Mouse (Mus musculus) myocyte (in vitro differentiated cells): ENCODE data around the gene Agrn. TPM values are rescaled to one million over a fixed set of nuclear protein-coding genes. Genes with fewer than 3 reads are reported as not detected.

ENCODE experiments used
- H3K27me3 ChIP-seq: one replicate; pipeline ENCODE4 v1.6.1; 2011; ENCODE audit not compliant: control insufficient read depth, insufficient read depth, insufficient read length
- H3K36me3 ChIP-seq: one replicate; pipeline ENCODE4 v1.6.1; 2011; ENCODE audit not compliant: control insufficient read depth, insufficient read depth
- H3K4me2 ChIP-seq: one replicate; pipeline ENCODE4 v1.6.1; 2011; ENCODE audit warnings: low read depth, control low read depth
- H3K4me3 ChIP-seq: one replicate; pipeline ENCODE4 v1.5.1; 2011; ENCODE audit warnings: mild to moderate bottlenecking, control low read depth, moderate library complexity
- H3K79me2 ChIP-seq: one replicate; pipeline ENCODE4 v1.6.1; 2011; ENCODE audit not compliant: control insufficient read depth, insufficient read depth
- H3ac ChIP-seq: one replicate; pipeline ENCODE4 v1.6.1; 2011; ENCODE audit not compliant: control insufficient read depth, insufficient read length
- CEBPB ChIP-seq: IDR thresholded peaks from 2 replicates; pipeline ENCODE4 v1.6.1; 2011; ENCODE audit warnings: mild to moderate bottlenecking, moderate library complexity; ENCODE audit not compliant: poor library complexity, insufficient read depth, severe bottlenecking
- E2F4 ChIP-seq: IDR thresholded peaks from one replicate; pipeline ENCODE4 v1.6.1; 2011; ENCODE audit warnings: mild to moderate bottlenecking, control low read depth, moderate library complexity; ENCODE audit not compliant: insufficient read depth
- MAX ChIP-seq: IDR thresholded peaks from one replicate; pipeline ENCODE4 v1.6.1; 2011; ENCODE audit warnings: low read depth, mild to moderate bottlenecking, control low read depth
- MYOD1 ChIP-seq, 3 experiments: IDR thresholded peaks; one replicate each; pipeline ENCODE4 v1.6.1; 2011; ENCODE audit warnings: control low read depth in 2 of 3, low read depth in 2 of 3, mild to moderate bottlenecking in 2 of 3, moderate library complexity in 1 of 3; ENCODE audit not compliant: insufficient read length in 2 of 3, control insufficient read depth in 1 of 3
- MYOG ChIP-seq, 3 experiments: IDR thresholded peaks; one replicate each; pipeline ENCODE4 v1.6.1; 2011; ENCODE audit warnings: control low read depth in 2 of 3, low read depth in 2 of 3, mild to moderate bottlenecking in 2 of 3; ENCODE audit not compliant: insufficient read length in 2 of 3, control insufficient read depth in 1 of 3, insufficient read depth in 1 of 3
- POLR2A ChIP-seq: IDR thresholded peaks from one replicate; pipeline ENCODE4 v1.6.1; 2011; ENCODE audit warnings: low read depth, mild to moderate bottlenecking, control low read depth, moderate library complexity; ENCODE audit not compliant: insufficient read length
- POLR2AphosphoS2 ChIP-seq: IDR thresholded peaks from one replicate; pipeline ENCODE4 v1.6.1; 2011; ENCODE audit warnings: low read depth, control low read depth; ENCODE audit not compliant: insufficient read length
- REST ChIP-seq: IDR thresholded peaks from one replicate; pipeline ENCODE4 v1.6.1; 2011; ENCODE audit warnings: mild to moderate bottlenecking, control low read depth, moderate library complexity; ENCODE audit not compliant: insufficient read depth, insufficient read length
- SRF ChIP-seq: IDR thresholded peaks from one replicate; pipeline ENCODE4 v1.6.1; 2011; ENCODE audit warnings: low read depth; ENCODE audit not compliant: control insufficient read depth, insufficient read length
- TCF12 ChIP-seq: IDR thresholded peaks from one replicate; pipeline ENCODE4 v1.6.1; 2011; ENCODE audit warnings: mild to moderate bottlenecking, control low read depth; ENCODE audit not compliant: poor library complexity, insufficient read depth, severe bottlenecking
- TCF3 ChIP-seq: IDR thresholded peaks from one replicate; pipeline ENCODE4 v1.6.1; 2011; ENCODE audit warnings: low read depth, control low read depth; ENCODE audit not compliant: insufficient read length
- USF1 ChIP-seq: IDR thresholded peaks from one replicate; pipeline ENCODE4 v1.6.1; 2011; ENCODE audit warnings: low read depth, mild to moderate bottlenecking, control low read depth, moderate library complexity
- polyA plus RNA-seq: library from polyadenylated mRNA; unstranded; fragments of >200 nt; fragmentation: generic; extraction: Trizol; gene quantifications from one replicate; pipeline ENCODE4 v1.2.1, GENCODE M21; 2012; ENCODE audit warnings: missing spikeins

Agrn gene
- polyA plus RNA-seq, 1 experiment = 22.7 TPM

- no peak overlapping the region for H3K4me2 ChIP-seq
- no peaks in the 10 kb centered on the region for H3K36me3 ChIP-seq
Observed at GRCm38 (mm10) chr4:156188811-156189323, 8.4 kb downstream of the Agrn start.

GRCm38 (mm10) chr4:156188162-156188810, 9.0 kb downstream of the Agrn start:
- TF ChIP-seq SRF (no peak), REST (no peak), POLR2AphosphoS2 (no peak), TCF3 (no peak), MYOD1 (IDR thresholded peaks at IDR 0.05; ENCODE audit: control insufficient read depth in 1 of 3, insufficient read length in 2 of 3, low read depth in 2 of 3) (no peak), USF1 (no peak), TCF12 (no peak), POLR2A (no peak), MYOG (IDR thresholded peaks at IDR 0.05; ENCODE audit: control insufficient read depth in 1 of 3, insufficient read depth in 1 of 3, insufficient read length in 2 of 3, low read depth in 2 of 3) (no peak), MAX (no peak)
- no peaks in the 10 kb centered on the region for H3K27me3 ChIP-seq
- no peaks in the 10 kb centered on the region for H3K36me3 ChIP-seq
- no peak overlapping the region for H3K4me3 ChIP-seq
- no peak overlapping the region for H3K4me2 ChIP-seq
- H3ac ChIP-seq = no peak overlapping the region
- no peaks in the 10 kb centered on the region for H3K79me2 ChIP-seq

More at GRCm38 (mm10) chr4:156188811-156189323, 8.4 kb downstream of the Agrn start:
- TF ChIP-seq REST (no peak), POLR2AphosphoS2 (no peak), E2F4 (no peak), MAX (no peak), MYOD1 (IDR thresholded peaks at IDR 0.05; ENCODE audit: control insufficient read depth in 1 of 3, insufficient read length in 2 of 3, low read depth in 2 of 3) (no peak), TCF12 (no peak), TCF3 (no peak), CEBPB (no peak), USF1 (no peak), SRF (no peak), MYOG (IDR thresholded peaks at IDR 0.05; ENCODE audit: control insufficient read depth in 1 of 3, insufficient read depth in 1 of 3, insufficient read length in 2 of 3, low read depth in 2 of 3) (no peak), POLR2A (no peak)
- Histone ChIP-seq H3K79me2 (no peaks in the 10 kb centered on the region), H3K4me3 (no peak overlapping the region), H3K27me3 (no peaks in the 10 kb centered on the region), H3ac (no peak overlapping the region)

- Histone ChIP-seq H3K36me3 (no peaks in the 10 kb centered on the region), H3K4me2 (no peak overlapping the region), H3ac (no peak overlapping the region), H3K4me3 (no peak overlapping the region), H3K79me2 (no peaks in the 10 kb centered on the region), H3K27me3 (no peaks in the 10 kb centered on the region)
- TF ChIP-seq CEBPB = no peak
- no peak for TF ChIP-seq POLR2A
- TF ChIP-seq REST = no peak
Observed at GRCm38 (mm10) chr4:156185950-156186850, 11.1 kb downstream of the Agrn start.

GRCm38 (mm10) chr4:156185456-156185949, 11.8 kb downstream of the Agrn start:
- no peak overlapping the region for H3K4me2 ChIP-seq
- H3ac ChIP-seq = no peak overlapping the region
- no peaks in the 10 kb centered on the region for H3K36me3 ChIP-seq
- TF ChIP-seq MAX (no peak), CEBPB (no peak), MYOG (IDR thresholded peaks at IDR 0.05; ENCODE audit: control insufficient read depth in 1 of 3, insufficient read depth in 1 of 3, insufficient read length in 2 of 3, low read depth in 2 of 3) (no peak), POLR2A (no peak), POLR2AphosphoS2 (no peak), REST (no peak), USF1 (no peak), TCF12 (no peak), SRF (no peak), MYOD1 (IDR thresholded peaks at IDR 0.05; ENCODE audit: control insufficient read depth in 1 of 3, insufficient read length in 2 of 3, low read depth in 2 of 3) (no peak), TCF3 (no peak), E2F4 (no peak)
- no peak overlapping the region for H3K4me3 ChIP-seq
- H3K79me2 ChIP-seq = no peaks in the 10 kb centered on the region
- no peaks in the 10 kb centered on the region for H3K27me3 ChIP-seq
